Mouse (Mus musculus) MEL (cell line): Measurements from ENCODE around the gene Best1.

ENCODE experiments used
- CHD1 ChIP-seq: IDR thresholded peaks from 2 replicates; pipeline ENCODE4 v1.6.1; 2012; ENCODE audit warnings: low read depth, mild to moderate bottlenecking, inconsistent platforms, low read length, improper control_type of control experiment
- CTCF ChIP-seq, 3 experiments: IDR thresholded peaks in 2 of 3; conservative IDR thresholded peaks in 1 of 3; 2 replicates each; pipeline ENCODE4 v1.5.1; 2011 to 2012; ENCODE audit warnings: low read length in 3 of 3, low read depth in 2 of 3, mild to moderate bottlenecking in 2 of 3, improper control_type of control experiment in 1 of 3, inconsistent platforms in 1 of 3, mixed read lengths in 1 of 3, moderate library complexity in 1 of 3; ENCODE audit not compliant: control insufficient read depth in 1 of 3, insufficient read depth in 1 of 3, poor library complexity in 1 of 3, severe bottlenecking in 1 of 3
- E2F4 ChIP-seq: IDR thresholded peaks from 2 replicates; pipeline ENCODE4 v1.6.1; 2011; ENCODE audit warnings: low read depth, low read length, improper control_type of control experiment, borderline replicate concordance
- ELF1 ChIP-seq: IDR thresholded peaks from 2 replicates; pipeline ENCODE4 v1.6.1; 2014; ENCODE audit warnings: low read depth, mild to moderate bottlenecking, inconsistent platforms, low read length, improper control_type of control experiment, moderate library complexity
- GATA1 ChIP-seq: IDR thresholded peaks from 2 replicates; pipeline ENCODE4 v1.6.1; 2011; ENCODE audit warnings: low read depth, low read length, improper control_type of control experiment
- KAT2A ChIP-seq: conservative IDR thresholded peaks from 2 replicates; pipeline ENCODE4 v1.6.1; 2012; ENCODE audit warnings: low read depth, low read length, improper control_type of control experiment, inconsistent platforms
- MXI1 ChIP-seq: IDR thresholded peaks from 2 replicates; pipeline ENCODE4 v1.6.1; 2011; ENCODE audit warnings: mild to moderate bottlenecking, low read depth, low read length, improper control_type of control experiment
- MYB ChIP-seq: IDR thresholded peaks from 2 replicates; pipeline ENCODE4 v1.6.1; 2011; ENCODE audit warnings: mild to moderate bottlenecking, low read depth, low read length, improper control_type of control experiment
- MYC ChIP-seq: IDR thresholded peaks from 2 replicates; pipeline ENCODE4 v1.6.1; 2011; ENCODE audit warnings: low read depth, mild to moderate bottlenecking, low read length, improper control_type of control experiment, moderate library complexity
- POLR2A ChIP-seq, 2 experiments: IDR thresholded peaks; 2 replicates each; pipeline ENCODE4 v1.6.1; 2011 to 2012; ENCODE audit warnings: low read length in 2 of 2, mild to moderate bottlenecking in 2 of 2, control low read depth in 1 of 2, improper control_type of control experiment in 1 of 2, low read depth in 1 of 2, moderate library complexity in 1 of 2; ENCODE audit not compliant: control insufficient read depth in 1 of 2, insufficient read depth in 1 of 2, poor library complexity in 1 of 2
- RAD21 ChIP-seq: IDR thresholded peaks from 2 replicates; pipeline ENCODE4 v1.6.1; 2011; ENCODE audit warnings: mild to moderate bottlenecking, low read depth, low read length, improper control_type of control experiment
- TBP ChIP-seq: IDR thresholded peaks from 2 replicates; pipeline ENCODE4 v1.8.0; 2011; ENCODE audit warnings: low read depth, low read length, improper control_type of control experiment
- TCF12 ChIP-seq: IDR thresholded peaks from 2 replicates; pipeline ENCODE4 v1.6.1; 2014; ENCODE audit warnings: low read depth, mild to moderate bottlenecking, inconsistent platforms, low read length, improper control_type of control experiment, moderate library complexity
- USF1 ChIP-seq: IDR thresholded peaks from 2 replicates; pipeline ENCODE4 v1.6.1; 2014; ENCODE audit warnings: low read depth, mild to moderate bottlenecking, inconsistent platforms, low read length, improper control_type of control experiment, moderate library complexity

- TF ChIP-seq KAT2A (no peak), POLR2A (IDR thresholded peaks at IDR 0.05; ENCODE audit: control insufficient read depth in 1 of 2, insufficient read depth in 1 of 2, low read depth in 1 of 2, low read length in 2 of 2, poor library complexity in 1 of 2) (no peak), CTCF (IDR thresholded peaks at IDR 0.05 in 2 of 3, conservative IDR thresholded peaks at IDR 0.05 in 1 of 3; ENCODE audit: control insufficient read depth in 1 of 3, insufficient read depth in 1 of 3, low read depth in 2 of 3, low read length in 3 of 3, poor library complexity in 1 of 3, severe bottlenecking in 1 of 3) (no peak), GATA1 (no peak), USF1 (no peak), MYB (no peak), ELF1 (no peak), MYC (no peak), TBP (no peak), MXI1 (no peak), CHD1 (no peak), TCF12 (no peak), RAD21 (no peak), E2F4 (no peak)
Observed at GRCm38 (mm10) chr19:9987593-9987992, 13.8 kb downstream of the Best1 start.
